Mouse (Mus musculus) left cerebral cortex, postnatal 4 days (tissue): ENCODE results near the gene Pdzd2. TPM values are rescaled to one million over a fixed set of nuclear protein-coding genes. Genes with fewer than 3 reads are reported as not detected.
"Not testable (repeated sequence)": the region's sequence is repeated elsewhere in the genome, so short reads cannot be mapped to it uniquely, and the experiment has no call there.

Source experiments
- DNase-seq: peaks from one replicate; pipeline ENCODE4 v3.0.0-alpha.2; 2022
- intact Hi-C: fragments of 180-260 bp; cut with DNase I; formaldehyde crosslinking; loops from one replicate; pipeline ENCODE4 v1.15.1; 2025
- total RNA-seq, 2 experiments: library from RNA; stranded (reverse); gene quantifications; 2 replicates each; pipeline ENCODE4 v1.2.3; 2021

Gene Pdzd2
- total RNA-seq, 2 experiments from 2014 or later, result 87.8 to 107 TPM

DNA sequence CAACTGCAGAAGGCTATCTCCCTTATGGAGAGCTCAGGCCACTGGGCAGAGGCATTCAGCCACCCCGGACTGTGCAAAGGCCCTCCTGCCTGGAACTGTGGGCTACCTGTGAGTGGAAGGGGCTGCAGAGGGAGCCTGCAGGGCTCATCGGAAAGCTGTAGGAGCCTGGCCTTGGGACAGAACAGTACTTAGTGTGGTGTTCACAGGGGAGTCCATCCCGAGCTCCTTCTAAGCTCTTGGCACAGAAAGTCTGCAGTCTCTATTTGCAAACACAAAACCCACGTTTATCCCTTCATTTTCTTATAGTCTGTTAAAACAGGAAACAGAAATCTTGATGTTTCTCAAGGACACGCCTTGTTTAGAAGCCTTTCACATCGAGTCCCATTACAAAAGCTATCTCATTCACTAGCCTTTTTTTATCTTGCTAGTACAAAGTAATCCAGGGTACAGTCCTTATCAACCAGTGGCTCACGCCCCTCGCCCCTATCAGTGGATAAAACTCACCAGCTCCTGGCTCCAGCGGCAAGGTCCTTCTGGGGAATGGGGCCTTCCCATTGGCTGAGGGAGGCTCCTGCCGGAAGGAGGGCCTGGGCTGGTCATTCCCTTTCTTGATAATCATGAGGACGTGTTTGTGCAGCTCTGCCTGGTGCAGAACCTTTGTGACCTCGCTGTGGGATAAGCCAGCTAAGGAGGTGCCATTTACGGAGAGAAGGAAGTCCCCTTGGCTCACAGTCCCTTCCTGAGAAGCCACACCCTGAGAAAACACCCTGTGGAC, 372.2 kb downstream of the Pdzd2 start:
- intact Hi-C loops, result loop anchor here (5.0 kb wide), 1 partner anchor 45 kb away; the partner anchor contains the start of genes 1810049J17Rik and Golph3
- no peak for DNase-seq

DNA sequence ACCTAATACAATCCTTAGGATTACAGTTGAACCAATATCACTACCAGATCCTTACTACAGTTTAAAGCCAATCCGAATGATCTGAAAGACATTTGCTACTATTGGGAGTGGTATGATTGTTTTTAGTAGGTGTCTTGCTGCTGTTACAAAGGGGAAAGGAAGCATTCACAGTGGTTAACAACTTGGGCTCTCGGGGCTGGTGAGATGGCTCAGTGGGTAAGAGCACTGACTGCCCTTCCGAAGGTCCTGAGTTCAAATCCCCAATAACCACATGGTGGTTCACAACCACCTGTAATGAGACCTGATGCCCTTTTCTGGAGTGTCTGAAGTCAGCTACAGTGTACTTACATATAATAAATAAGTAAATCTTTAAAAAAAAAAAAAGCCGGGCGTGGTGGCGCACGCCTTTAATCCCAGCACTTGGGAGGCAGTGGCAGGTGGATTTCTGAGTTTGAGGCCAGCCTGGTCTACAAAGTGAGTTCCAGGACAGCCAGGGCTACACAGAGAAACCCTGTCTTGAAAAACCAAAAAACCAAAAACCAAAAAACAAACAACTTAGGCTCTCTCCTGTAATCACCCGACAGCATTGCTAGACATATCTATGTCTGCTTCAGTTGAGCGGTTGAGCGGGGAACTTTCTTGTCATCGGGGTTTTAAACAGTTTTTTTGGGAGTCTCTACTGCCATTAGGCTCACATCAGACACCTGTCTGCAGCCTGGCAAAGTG, 373.0 kb downstream of the Pdzd2 start:
- intact Hi-C loops, result loop anchor here (5.0 kb wide), 1 partner anchor 44 kb away; the partner anchor contains the start of genes 1810049J17Rik and Golph3
- DNase-seq, result not testable (repeated sequence)

DNA sequence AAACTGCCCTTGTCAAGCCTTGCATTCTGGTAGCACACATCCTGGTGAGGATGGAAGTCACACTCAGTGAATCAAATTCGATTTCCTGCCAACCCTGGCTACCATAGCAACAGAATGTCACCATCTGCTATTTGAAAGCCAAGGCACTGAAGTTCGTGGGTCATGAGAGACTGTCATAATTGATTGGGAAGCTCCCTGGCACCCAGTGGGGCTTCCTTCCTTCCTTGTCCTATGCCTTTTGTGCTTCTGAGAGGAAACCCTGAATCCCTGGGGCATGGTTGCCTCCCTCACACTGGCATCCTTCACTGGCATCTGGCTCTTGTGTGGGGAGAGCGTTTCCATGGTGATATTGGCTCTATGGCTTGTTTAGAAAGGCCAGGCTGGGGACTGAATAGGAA, 373.7 kb downstream of the Pdzd2 start:
- intact Hi-C loops, result loop anchor here (5.0 kb wide), 1 partner anchor 44 kb away; the partner anchor contains the start of genes 1810049J17Rik and Golph3
- peak; percentile 91 for DNase-seq

DNA sequence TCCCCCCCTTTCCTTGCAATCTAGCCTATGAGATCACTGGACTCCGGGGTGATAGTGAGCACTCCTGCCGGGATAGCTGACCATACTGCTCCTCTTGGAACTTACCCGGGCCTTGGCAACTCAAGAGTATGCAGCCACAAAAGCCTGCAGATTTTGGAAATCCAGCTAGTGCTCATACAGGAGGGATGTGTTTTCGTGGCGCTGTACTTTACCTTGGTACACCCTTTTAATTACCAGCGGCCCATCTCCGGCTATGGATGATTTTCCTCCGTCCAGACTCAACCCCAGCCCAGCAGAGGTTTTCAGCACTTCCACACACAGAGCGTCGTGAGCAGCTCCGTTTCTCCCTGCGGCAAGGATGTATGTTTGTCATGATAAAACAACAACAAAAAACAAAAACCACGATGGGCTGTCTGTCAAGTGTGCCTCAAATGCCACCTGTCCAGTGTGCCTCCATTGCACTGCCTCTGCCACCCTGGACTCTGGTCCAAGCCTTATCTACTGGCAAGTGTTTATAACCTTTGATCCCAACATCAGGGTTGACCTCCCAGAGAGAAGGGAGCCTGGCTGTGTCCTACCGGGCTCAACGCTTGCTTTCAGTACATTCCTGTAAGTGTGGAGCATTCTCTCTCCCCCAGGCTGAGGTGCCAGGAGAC, 374.2 kb downstream of the Pdzd2 start:
- no peak for DNase-seq
- intact Hi-C loops, result loop anchor here (5.0 kb wide), 1 partner anchor 43 kb away; the partner anchor contains the start of genes 1810049J17Rik and Golph3

DNA sequence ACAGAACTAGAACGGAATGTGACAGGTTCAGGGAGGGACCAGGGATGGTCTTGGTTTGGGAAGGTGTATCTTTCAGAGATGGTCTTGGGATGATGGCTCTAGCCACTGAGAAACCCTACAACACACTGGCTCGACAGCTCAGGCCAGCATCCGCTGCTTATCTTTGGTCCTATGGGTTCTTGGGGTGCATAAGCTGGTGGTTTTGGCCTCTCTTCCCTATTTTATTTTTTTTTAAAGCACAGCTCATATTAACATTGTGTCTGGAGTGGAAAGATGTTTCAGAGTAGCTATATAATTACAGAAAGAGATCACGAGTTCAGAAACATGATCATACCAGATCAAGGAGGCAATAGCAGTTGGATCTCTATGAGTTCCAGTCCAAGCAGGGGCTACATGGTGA, 375.6 kb downstream of the Pdzd2 start:
- intact Hi-C loops, result no loop called here
- no peak for DNase-seq

DNA sequence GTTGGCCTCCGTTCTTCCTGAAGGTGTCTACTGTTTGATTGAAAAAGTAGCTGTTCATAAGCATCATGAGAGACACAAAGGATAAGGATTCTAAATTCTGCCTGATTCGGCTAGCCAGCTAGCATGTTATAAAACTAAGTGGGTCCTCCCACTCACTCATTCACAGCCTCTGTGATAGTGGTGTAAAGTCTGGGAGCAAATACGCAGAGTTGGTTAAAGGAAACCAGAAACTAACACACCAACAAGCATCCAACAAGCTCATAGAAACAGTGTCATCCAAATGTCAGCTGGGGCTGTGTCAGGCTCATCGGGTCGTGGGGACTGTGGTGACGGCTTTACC, 377.1 kb downstream of the Pdzd2 start:
- intact Hi-C loops, result no loop called here
- no peak for DNase-seq

DNA sequence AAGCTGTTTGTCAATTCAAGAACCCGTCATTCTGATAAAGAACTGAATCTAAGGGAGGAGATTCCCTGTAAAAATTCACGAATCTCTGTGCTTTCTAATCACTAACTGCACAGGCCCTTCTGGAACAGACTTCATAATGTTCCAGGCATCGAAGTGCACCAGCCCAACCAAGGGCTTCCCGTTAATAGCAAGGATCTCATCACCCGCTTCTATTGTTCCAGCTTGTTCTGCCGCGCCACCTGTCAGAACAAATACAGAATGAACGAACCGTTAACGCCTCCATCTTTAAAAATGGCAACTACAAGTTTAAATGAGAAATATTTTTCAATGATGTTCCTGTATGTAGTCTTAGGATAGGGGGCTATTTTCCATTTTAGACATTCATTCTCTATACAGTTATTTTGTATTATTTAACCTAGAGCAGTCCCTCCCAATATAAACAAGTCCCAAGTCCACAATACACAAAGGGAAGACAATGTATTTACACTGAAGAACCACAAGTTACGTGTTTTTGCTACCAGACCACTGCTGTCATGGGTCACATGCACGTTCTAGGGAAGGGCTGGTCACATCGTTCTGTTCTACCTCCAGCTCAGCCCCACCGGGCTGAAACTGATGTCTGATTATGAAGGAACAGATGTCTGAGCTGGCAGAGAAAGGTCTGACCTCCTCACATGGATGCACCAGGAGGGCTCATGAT, 377.6 kb downstream of the Pdzd2 start:
- intact Hi-C loops, result no loop called here
- DNase-seq, result no peak

DNA sequence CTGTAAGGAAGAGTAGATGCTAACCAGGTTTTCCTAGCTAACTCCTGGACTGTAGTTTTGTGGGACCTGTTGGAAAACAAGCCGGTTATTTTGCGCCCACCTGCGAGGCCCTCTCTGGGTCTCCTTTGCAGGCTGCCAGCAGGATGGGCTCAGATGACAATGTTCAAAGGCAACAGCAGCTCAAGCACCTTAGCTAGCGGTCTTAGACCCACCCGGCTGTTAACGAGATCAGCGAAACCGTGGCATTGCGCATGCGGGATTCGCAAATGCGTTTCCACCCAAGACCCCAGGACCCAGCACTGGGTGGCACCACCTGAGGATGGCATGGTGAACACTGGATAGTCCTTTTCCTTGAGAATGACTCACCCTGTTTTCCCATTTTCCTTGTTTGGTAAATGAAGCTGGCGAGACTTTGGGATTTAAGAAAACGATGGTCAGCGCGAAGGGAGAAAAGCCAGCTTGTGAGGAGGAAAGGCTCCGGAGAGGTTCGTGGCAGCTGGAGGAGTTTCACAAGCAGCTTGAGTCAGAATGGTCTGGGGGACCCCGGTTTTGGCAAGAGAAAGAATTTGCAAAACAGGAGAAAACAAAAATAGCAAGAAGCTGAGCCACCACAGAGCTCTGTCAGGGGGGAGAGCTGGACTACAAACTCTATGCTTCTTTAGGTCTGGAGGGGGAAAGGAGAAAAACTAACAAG, 379.1 kb downstream of the Pdzd2 start:
- intact Hi-C loops, result no loop called here
- no peak for DNase-seq

DNA sequence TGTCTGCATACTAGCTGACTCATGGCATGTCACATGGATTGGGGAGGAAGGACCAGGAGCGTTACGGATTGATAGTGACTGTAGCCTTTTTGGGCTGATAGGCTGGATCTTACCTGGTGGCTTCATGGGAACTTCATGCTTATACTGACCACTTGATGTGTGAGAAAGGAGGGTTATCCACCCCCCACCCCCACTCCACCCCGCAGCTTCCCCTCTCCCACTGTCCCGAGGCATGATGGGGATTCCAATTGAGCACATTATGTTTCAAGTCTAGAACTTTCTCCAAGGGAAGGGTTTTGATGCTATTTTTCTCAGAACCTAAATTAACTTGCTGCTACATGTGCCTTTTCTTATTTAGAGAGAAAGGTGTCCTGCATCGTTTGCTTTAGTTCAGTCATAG, 381.3 kb downstream of the Pdzd2 start:
- no peak for DNase-seq
- intact Hi-C loops, result no loop called here

DNA sequence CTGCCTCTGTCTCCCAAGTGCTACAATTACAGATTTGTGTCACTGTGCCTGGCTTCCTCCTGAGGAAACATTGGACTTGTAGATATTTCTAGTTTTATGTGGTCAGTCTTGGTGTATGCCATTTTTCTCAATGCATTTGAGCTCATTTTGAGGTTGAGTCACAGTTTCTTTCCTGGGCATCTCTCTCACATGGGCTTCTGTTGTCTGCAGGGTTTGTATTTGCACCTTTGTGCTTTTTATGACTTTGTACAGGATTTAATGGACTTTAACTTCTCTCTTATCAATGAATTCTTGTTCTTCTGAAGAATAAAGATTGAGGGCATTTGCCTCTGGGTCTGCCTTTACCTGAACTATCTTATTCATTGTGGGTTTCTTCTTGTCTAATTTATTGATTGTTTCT, 382.3 kb downstream of the Pdzd2 start:
- intact Hi-C loops, result no loop called here

DNA sequence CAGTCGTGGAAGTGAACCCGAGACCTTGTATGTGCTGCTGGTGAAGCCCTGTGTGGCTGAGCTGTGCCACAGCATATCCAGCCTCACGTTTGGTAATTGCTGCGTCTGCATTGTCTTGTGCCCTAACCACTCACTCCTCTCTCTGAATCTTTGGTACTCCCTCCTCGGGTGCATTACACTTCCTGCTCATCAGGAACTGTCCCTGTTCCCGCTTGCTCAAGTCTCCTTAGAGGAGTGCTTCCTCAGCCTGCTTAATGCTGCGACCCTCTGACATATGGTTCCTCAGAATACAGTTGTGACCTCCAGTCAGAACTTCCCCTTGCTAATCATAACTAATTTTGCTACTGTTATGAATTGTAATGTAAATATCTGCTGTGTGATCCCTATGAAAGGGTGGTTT, 383.8 kb downstream of the Pdzd2 start:
- intact Hi-C loops, result no loop called here
- no peak for DNase-seq

More for the DNA sequence above, 382.3 kb downstream of the Pdzd2 start:
- no peak for DNase-seq

DNA sequence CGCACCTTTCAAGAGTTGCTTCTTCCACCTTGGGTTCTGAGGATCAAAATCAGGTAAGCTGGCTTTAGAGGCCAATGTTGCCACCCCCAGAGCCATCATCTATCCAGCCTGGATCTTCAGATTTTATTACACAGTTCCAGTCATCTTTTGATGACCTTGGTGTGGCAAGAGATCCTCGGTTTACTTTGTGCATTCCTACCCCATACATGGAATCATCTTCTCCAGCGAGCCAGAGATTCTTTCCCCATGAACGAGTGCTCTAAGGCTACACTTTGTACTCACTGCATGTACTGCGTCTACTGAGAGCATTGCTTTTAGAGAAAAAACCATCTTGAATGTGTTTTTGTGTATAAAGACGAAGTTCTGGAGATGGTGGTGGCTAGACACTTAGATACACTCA, 384.5 kb downstream of the Pdzd2 start:
- DNase-seq, result no peak
- intact Hi-C loops, result no loop called here

DNA sequence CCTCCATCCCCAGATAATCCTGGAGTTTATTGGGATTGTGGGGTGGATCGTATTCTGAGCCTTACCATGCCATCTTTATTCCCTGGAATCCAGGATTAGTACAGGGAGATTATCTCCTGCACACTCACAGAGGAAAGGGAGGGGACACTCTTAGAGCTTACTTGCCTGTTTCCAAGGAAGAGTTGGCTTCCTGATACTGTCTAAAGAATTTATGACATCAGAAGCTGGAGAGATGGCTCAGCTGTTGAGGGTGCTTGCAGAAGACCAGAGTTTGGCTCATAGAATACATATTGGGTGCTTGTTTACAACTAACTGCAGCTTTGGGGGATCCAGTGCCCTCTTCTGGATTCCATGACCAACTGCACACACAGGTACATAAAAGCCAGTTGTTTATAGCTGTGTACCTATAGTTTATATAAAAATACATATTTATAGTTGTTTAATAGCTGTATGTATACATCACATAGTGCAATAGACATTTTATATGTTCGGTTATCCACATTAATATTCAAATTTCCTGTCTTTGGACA, 385.4 kb downstream of the Pdzd2 start:
- DNase-seq, result no peak
- intact Hi-C loops, result no loop called here

DNA sequence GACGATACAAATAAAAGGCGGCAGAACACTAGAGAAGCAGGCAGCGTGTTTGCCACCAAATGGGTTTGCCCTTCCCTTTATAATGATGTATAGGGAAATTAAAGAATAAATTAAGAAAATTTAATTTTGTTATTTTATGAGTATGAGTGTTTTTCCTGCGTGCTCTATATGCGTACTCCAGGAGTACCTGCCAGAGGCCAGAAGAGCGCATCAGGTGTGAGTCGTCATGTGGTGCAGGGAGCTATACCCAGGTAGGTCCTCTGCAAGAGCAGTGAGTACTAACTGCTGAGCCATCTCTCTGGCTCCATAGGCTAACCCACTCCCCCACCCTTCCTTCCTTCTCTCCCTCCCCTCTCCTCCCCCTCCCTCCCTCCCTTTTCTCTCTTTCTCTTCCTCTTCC, 388.3 kb downstream of the Pdzd2 start:
- intact Hi-C loops, result no loop called here
- DNase-seq, result no peak

DNA sequence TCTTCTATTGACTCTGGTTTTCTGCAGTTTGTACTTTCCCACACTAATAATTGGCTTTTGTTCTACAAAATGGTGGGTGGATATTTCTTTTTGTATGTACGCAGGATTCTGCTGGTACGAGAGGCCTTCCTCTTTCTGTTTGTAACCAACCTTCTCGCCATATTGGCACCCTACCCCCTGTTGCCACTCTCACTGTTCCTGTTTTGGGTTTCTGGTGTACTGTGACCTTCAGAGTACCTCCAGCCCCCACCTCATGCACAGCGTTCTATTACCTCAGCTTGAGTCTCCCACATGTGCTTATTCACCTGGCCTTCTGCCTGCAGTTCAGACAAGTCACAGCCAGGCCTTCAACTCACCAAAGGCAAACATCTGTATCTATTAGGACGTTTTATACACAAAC, 389.9 kb downstream of the Pdzd2 start:
- intact Hi-C loops, result no loop called here
- DNase-seq, result no peak

DNA sequence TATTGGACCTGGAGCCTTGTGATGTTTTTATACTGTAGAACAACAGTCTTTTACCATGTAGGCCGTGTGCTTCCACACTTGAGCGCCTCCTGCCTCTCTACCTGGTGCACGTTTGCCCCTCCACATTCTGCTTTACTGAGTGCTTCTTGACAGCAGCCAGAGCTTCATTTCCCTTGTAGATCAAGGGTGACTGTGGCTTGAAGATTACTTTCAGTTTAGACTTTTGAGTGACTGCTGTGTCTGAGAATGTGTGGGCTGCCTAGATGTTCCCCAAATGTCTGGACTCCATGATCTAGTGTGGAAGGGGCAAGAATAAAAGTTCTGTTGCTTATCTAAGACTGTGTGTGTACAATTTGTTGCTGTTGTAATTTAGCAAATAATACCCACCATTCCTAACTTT, 390.8 kb downstream of the Pdzd2 start:
- intact Hi-C loops, result no loop called here
- no peak for DNase-seq

DNA sequence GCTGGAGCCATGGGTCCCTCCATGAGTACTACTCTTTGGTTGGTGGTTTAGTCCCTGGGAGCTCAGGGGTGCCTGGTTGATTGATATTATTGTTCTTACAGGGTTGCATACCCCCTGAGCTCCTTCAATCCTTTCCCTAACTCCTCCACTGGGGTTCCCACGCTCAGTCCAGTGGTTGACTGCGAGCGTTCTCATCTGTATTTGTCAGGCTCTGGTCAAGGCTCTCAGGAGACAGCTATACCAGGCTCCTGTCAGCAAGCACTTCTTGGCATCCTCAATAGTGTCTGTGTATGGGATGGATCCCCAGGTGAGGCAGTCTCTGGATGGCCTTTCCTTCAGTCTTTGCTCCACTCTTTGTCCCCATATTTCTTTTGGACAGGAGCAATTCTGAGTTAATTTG, 392.8 kb downstream of the Pdzd2 start:
- DNase-seq, result no peak
- intact Hi-C loops, result no loop called here

DNA sequence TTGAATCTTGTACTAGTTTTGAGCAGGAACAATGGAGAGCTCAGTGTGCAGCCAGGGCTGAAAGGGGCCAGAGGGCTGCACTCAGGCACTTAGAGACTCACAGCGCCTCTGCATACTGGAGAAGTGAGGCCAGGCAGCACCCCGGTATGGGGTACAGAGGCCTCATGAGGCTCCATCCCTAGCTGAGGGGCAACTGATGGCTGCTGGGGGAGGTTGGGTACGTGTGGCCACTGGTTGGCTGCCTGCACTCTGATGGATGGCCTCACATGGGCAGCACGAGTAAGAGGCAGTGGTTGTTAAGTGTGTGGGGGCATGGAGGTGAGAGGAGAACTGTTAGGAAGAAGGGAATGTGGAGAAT, 398.3 kb downstream of the Pdzd2 start:
- DNase-seq, result no peak
- intact Hi-C loops, result no loop called here

DNA sequence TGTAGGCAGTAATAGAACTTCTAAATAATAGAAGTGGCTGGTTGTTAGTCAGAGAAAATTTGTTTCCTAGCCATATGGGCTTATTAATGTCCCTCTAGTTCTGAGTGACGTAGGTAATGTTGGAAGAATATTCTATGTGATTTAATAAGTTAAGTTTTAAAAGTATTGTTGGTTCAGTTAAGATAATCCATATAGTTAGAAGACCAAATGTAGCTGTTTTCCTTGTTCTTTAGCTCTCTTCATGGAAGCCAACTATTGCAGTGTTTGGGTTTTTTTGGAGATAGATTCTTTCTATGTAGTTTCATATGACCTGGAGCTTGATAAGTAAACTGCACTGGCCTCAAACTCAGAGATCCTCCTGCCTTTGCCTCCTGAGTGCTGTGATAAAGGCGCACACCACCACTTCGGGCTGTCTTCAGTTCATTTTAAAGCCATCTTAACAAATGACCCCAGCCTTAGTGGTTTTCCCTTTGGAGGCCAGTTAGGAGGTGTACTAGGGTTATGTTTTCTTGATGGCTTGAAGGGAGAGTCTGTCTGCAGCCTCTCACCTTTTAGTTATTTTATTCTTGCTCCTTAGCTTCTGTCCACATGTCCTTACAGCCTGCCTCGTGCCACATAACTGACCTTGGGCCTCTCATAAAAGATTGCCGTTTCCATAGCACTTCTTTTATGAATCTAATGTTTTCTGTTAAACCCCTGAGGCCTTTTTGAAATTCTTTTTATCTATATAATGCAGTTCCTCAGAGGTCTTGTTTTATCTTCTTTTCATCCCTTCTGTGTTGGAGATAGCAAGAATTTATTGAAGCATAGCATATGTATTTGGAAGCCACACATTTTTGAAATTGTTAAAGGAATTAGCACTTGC, 399.0 kb downstream of the Pdzd2 start:
- DNase-seq, result no peak
- intact Hi-C loops, result no loop called here
